Mouse (Mus musculus): ENCODE measurements around the gene Klk10.

The Klk10 gene

GRCm38 (mm10) chr7:43780746-43781145 lies at the start of gene Klk10:
Gene Klk10 (plus strand): TSS chr7:43781035.
- no peak for DNase-seq (ENCODE audit: low read depth)

- peak; percentile 10 for DNase-seq (ENCODE audit: low read depth)
Measured at GRCm38 (mm10) chr7:43747788-43748187, 33.0 kb upstream of the Klk10 start.

GRCm38 (mm10) chr7:43752806-43753205 lies 28.0 kb upstream of the Klk10 start:
- DNase-seq (ENCODE audit: low read depth), result no peak

GRCm38 (mm10) chr7:43766484-43766883 lies 14.4 kb upstream of the Klk10 start:
- no peak for DNase-seq (ENCODE audit: low read depth)

GRCm38 (mm10) chr7:43768597-43768996 lies 12.2 kb upstream of the Klk10 start, which contains the start of gene Klk12:
Gene Klk12 (plus strand): TSS chr7:43768897.
- no peak for DNase-seq (ENCODE audit: low read depth)

GRCm38 (mm10) chr7:43769636-43770035 lies 11.2 kb upstream of the Klk10 start:
- no peak for DNase-seq (ENCODE audit: low read depth)

- DNase-seq (ENCODE audit: low read depth), result no peak
Measured at GRCm38 (mm10) chr7:43770701-43771100, 10.1 kb upstream of the Klk10 start.

- no peak for DNase-seq (ENCODE audit: low read depth)
Measured at GRCm38 (mm10) chr7:43771916-43772315, 8.9 kb upstream of the Klk10 start.

- DNase-seq (ENCODE audit: low read depth), result no peak
Measured at GRCm38 (mm10) chr7:43772901-43773300, 7.9 kb upstream of the Klk10 start.

GRCm38 (mm10) chr7:43774364-43774763 lies 6.5 kb upstream of the Klk10 start, which contains the start of gene Klk11:
Gene Klk11 (plus strand): TSS chr7:43774604.
- no peak for DNase-seq (ENCODE audit: low read depth)

- no peak for DNase-seq (ENCODE audit: low read depth)
Measured at GRCm38 (mm10) chr7:43774802-43775201, 6.0 kb upstream of the Klk10 start.

- no peak for DNase-seq (ENCODE audit: low read depth)
Measured at GRCm38 (mm10) chr7:43775311-43776057, 5.4 kb upstream of the Klk10 start.

GRCm38 (mm10) chr7:43776506-43776905 lies 4.3 kb upstream of the Klk10 start:
- no peak for DNase-seq (ENCODE audit: low read depth)

- DNase-seq (ENCODE audit: low read depth), result no peak
Measured at GRCm38 (mm10) chr7:43777423-43777822, 3.4 kb upstream of the Klk10 start.

GRCm38 (mm10) chr7:43778176-43778970 lies 2.5 kb upstream of the Klk10 start:
- DNase-seq (ENCODE audit: low read depth), result no peak

- DNase-seq (ENCODE audit: low read depth), result no peak
Measured at GRCm38 (mm10) chr7:43780241-43780640, 594 bp upstream of the Klk10 start.

GRCm38 (mm10) chr7:43781541-43781940 lies 706 bp downstream of the Klk10 start:
- DNase-seq (ENCODE audit: low read depth), result no peak

GRCm38 (mm10) chr7:43782275-43783265 lies 1.7 kb downstream of the Klk10 start:
- peak; percentile 68 for DNase-seq (ENCODE audit: low read depth)

- DNase-seq (ENCODE audit: low read depth), result peak; percentile 45
Measured at GRCm38 (mm10) chr7:43785286-43785685, 4.5 kb downstream of the Klk10 start.

- no peak for DNase-seq (ENCODE audit: low read depth)
Measured at GRCm38 (mm10) chr7:43788096-43788495, 7.3 kb downstream of the Klk10 start.

- peak; percentile 5 for DNase-seq (ENCODE audit: low read depth)
Measured at GRCm38 (mm10) chr7:43789295-43789694, 8.5 kb downstream of the Klk10 start.

- no peak for DNase-seq (ENCODE audit: low read depth)
Measured at GRCm38 (mm10) chr7:43791591-43791990, 10.8 kb downstream of the Klk10 start, which contains the start of gene Klk9. Gene Klk9 (plus strand): TSS chr7:43791891.
